Comparison of ENCODE assay signal across 12 mouse cellular contexts in genomic region chr3:154628284-154628683, GRCm38 (mm10). TPM values are rescaled to one million over a fixed set of nuclear protein-coding genes. Genes with fewer than 3 reads are reported as not detected.
DNase-seq lines count a peak whose midpoint lies in the region; ATAC-seq and TF ChIP-seq lines count a peak whose summit lies in the region.
"Had no signal": no experiment of that assay in that cellular context is flagged by ENCODE, and none has a peak within 500 bp of the region (broad histone marks: within the 10 kb centered on the region; RNA-seq: fewer than 3 reads in every experiment).

No protein-coding gene starts in this region.

- H3K27me3 ChIP-seq in kidney, embryonic 15.5 days, result no peaks in the 10 kb centered on the region
- H3K27me3 ChIP-seq in forebrain, embryonic 16.5 days (replicated peaks; ENCODE audit: control insufficient read depth, insufficient read depth, low read length), result no peaks in the 10 kb centered on the region

- intact Hi-C loops in left cerebral cortex, postnatal 36 days (cut with DNase I), result no loop called here
- intact Hi-C loops in gastrocnemius, adult 2 months (cut with DNase I), result no loop called here

- H3K9ac ChIP-seq in kidney, embryonic 15.5 days, result no peak overlapping the region
- no peak overlapping the region for H3K9ac ChIP-seq in forebrain, embryonic 16.5 days (replicated peaks; ENCODE audit: low read depth, low read length)

- no peak overlapping the region for H3K4me3 ChIP-seq in kidney, embryonic 15.5 days (replicated peaks)
- H3K4me3 ChIP-seq in forebrain, embryonic 16.5 days (replicated peaks; ENCODE audit: low read length), result no peak overlapping the region
- no peak overlapping the region for H3K4me3 ChIP-seq in gastrocnemius, adult 2 months
- H3K4me3 ChIP-seq: layer of hippocampus, adult 2 months had no signal

- no peak overlapping the region for H3K4me2 ChIP-seq in kidney, embryonic 15.5 days
- H3K4me2 ChIP-seq in forebrain, embryonic 16.5 days (ENCODE audit: low read length), result no peak overlapping the region

- ATAC-seq in kidney, embryonic 15.5 days (replicated peaks; ENCODE audit: low FRiP score), result peak; percentile 82
- ATAC-seq in forebrain, embryonic 16.5 days, result peak; percentile 36; the same call in 1 of the 2 replicates
- peak; percentile 56 for ATAC-seq in megakaryocyte, adult 5-6 weeks (ENCODE audit: poor library complexity, severe bottlenecking)
- ATAC-seq: Patski had no signal

- TF ChIP-seq CTCF in gastrocnemius, adult 2 months (IDR thresholded peaks at IDR 0.05), result no peak

- H3K36me3 ChIP-seq in kidney, embryonic 15.5 days, result 0 out of 2 replicates have a peak, but pooled peaks cover 4% of the 10 kb centered on the region
- H3K36me3 ChIP-seq in forebrain, embryonic 16.5 days (ENCODE audit: control insufficient read depth, insufficient read depth), result no peaks in the 10 kb centered on the region

- H3K4me1 ChIP-seq in kidney, embryonic 15.5 days, result no peaks in the 10 kb centered on the region
- H3K4me1 ChIP-seq in forebrain, embryonic 16.5 days (replicated peaks; ENCODE audit: control insufficient read depth, insufficient read depth, low read length), result no peaks in the 10 kb centered on the region

- H3K27ac ChIP-seq in kidney, embryonic 15.5 days, result no peak overlapping the region
- H3K27ac ChIP-seq in forebrain, embryonic 16.5 days (ENCODE audit: low read length), result no peak overlapping the region
- H3K27ac ChIP-seq in gastrocnemius, adult 2 months, result no peak overlapping the region
- H3K27ac ChIP-seq: layer of hippocampus, adult 2 months had no signal

- no peaks in the 10 kb centered on the region for H3K9me3 ChIP-seq in kidney, embryonic 15.5 days (replicated peaks)
- no peaks in the 10 kb centered on the region for H3K9me3 ChIP-seq in forebrain, embryonic 16.5 days (ENCODE audit: control insufficient read depth, low read length)

- DNase-seq in kidney, adult 9 months, result no peak
- DNase-seq in ES-CJ7 (ENCODE audit: low read depth, low spot score), result peak; percentile 35
- no peak for DNase-seq in left cerebral cortex, postnatal 36 days (ENCODE audit: low spot score in 2 of 2)
- DNase-seq in gastrocnemius, adult 2 months, result no peak
- no peak for DNase-seq in cerebellum, adult 11 months
- DNase-seq: right cerebral cortex, postnatal 14 days; thymus, postnatal 25 days had no signal

RNA-seq across cellular contexts. Expression of gene Tyw3, which starts 31.4 kb away (rescaled TPM):
- 13.8 and 15.8 TPM in 2 replicates for polyA plus RNA-seq in kidney, embryonic 15.5 days (2015; fragmentation: Nextera tagmentation; extraction: Ambion mirVana)
- polyA plus RNA-seq in forebrain, embryonic 16.5 days (2015; fragmentation: Nextera tagmentation; extraction: Ambion mirVana), result 14.5 and 14.6 TPM in 2 replicates
- 1.6 and 2.2 TPM in 2 replicates for total RNA-seq in megakaryocyte, adult 5-6 weeks (2015)
- total RNA-seq in megakaryocyte, adult 5-6 weeks (2017), result 1.9 and 2.7 TPM in 2 replicates
- 10 to 100 TPM; 12.3 to 14.7 TPM for total RNA-seq in left cerebral cortex, postnatal 36 days (2021)
- total RNA-seq in gastrocnemius, adult 2 months (2021), result 1 to 10 TPM; 2.6 to 3.2 TPM

RNA-seq across cellular contexts. Expression of gene Cryz, which starts 31.8 kb away (rescaled TPM):
- polyA plus RNA-seq in kidney, embryonic 15.5 days (2015; fragmentation: Nextera tagmentation; extraction: Ambion mirVana), result 36.2 and 39.5 TPM in 2 replicates
- 9.2 and 12.3 TPM in 2 replicates for polyA plus RNA-seq in forebrain, embryonic 16.5 days (2015; fragmentation: Nextera tagmentation; extraction: Ambion mirVana)
- 0.93 and 1.0 TPM in 2 replicates for total RNA-seq in megakaryocyte, adult 5-6 weeks (2015)
- 1.3 and 3.7 TPM in 2 replicates for total RNA-seq in megakaryocyte, adult 5-6 weeks (2017)
- 10 to 100 TPM; 19.8 to 22.2 TPM for total RNA-seq in left cerebral cortex, postnatal 36 days (2021)
- 10 to 100 TPM; 11.6 to 13.6 TPM for total RNA-seq in gastrocnemius, adult 2 months (2021)

RNA-seq across cellular contexts. Expression of gene Erich3, which starts 35.4 kb away (rescaled TPM):
- polyA plus RNA-seq in kidney, embryonic 15.5 days (2015; fragmentation: Nextera tagmentation; extraction: Ambion mirVana), result 0.10 TPM in 1 of 2 replicates, not detected in the other
- 0.72 and 1.4 TPM in 2 replicates for polyA plus RNA-seq in forebrain, embryonic 16.5 days (2015; fragmentation: Nextera tagmentation; extraction: Ambion mirVana)
- not detected in 2 replicates for total RNA-seq in megakaryocyte, adult 5-6 weeks (2015)
- 0.04 TPM in 1 of 2 replicates, not detected in the other for total RNA-seq in megakaryocyte, adult 5-6 weeks (2017)
- 10 to 100 TPM in 1 of 2 experiments, 1 to 10 TPM in 1; 9.7 to 10.3 TPM for total RNA-seq in left cerebral cortex, postnatal 36 days (2021)
- total RNA-seq in gastrocnemius, adult 2 months (2021), result under 1 TPM; 0.03 to 0.14 TPM

Comparison
In these comparisons a context has a peak if more than half of its experiments do, and no peak if none do; other contexts are left out.
1. RNA of gene Erich3, which starts 35.4 kb away (total RNA-seq): 9.7 to 10.3 TPM in left cerebral cortex, postnatal 36 days; 0.03 to 0.14 TPM in gastrocnemius, adult 2 months and 0.04 TPM in megakaryocyte, adult 5-6 weeks; every median in the first group is over 4 times any median in the second.
2. Peak in every context shown above with its lines, with median percentiles within 50 percentile points of each other: ATAC-seq.